Mouse (Mus musculus) cerebellum, adult 11 months (tissue): Measurements from ENCODE around the gene Ccnjl.

Experiments
- DNase-seq: peaks from one replicate; pipeline ENCODE4 v3.0.0; 2022

Gene Ccnjl

GRCm38 (mm10) chr11:43626927-43627645 is 98.5 kb downstream of the Ccnjl start:
- no peak for DNase-seq

- DNase-seq = no peak
Observed at GRCm38 (mm10) chr11:43631645-43632044, 103.1 kb downstream of the Ccnjl start.

GRCm38 (mm10) chr11:43632566-43632965 is 104.0 kb downstream of the Ccnjl start:
- no peak for DNase-seq

GRCm38 (mm10) chr11:43633165-43633564 is 104.6 kb downstream of the Ccnjl start:
- no peak for DNase-seq

GRCm38 (mm10) chr11:43633658-43634401 is 105.2 kb downstream of the Ccnjl start:
- no peak for DNase-seq
